14 mouse cellular contexts compared by ENCODE assay signal in the genomic region with DNA sequence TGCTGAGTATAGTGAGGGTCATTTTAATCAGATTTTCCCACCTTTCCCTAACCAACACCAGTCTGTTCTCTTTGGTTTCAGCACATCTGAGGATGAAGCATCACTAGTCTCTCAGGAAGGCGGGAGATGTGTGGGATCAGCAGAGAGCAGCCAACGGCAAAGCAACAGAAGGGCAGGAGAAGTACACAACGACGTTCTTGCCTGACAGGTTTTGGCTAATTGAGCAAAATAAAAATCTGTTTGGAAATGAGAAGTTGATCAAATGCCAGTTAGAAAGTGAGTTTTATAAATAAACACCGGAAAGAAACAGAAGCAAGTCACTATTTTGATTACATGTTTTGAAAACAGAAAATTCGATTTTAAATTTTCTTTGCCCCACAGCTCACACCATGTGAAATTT.
"Had no signal": no experiment of that assay in that cellular context is flagged by ENCODE, and none has a peak within 500 bp of the region (broad histone marks: within the 10 kb centered on the region; RNA-seq: fewer than 3 reads in every experiment).

No protein-coding gene starts in this region.

- H3K36me3 ChIP-seq: lung, embryonic 15.5 days; midbrain, embryonic 13.5 days; midbrain, embryonic 15.5 days; neural tube, embryonic 12.5 days; stomach, embryonic 15.5 days had no signal

- H3K4me2 ChIP-seq: lung, embryonic 15.5 days; midbrain, embryonic 11.5 days; midbrain, embryonic 13.5 days; midbrain, embryonic 15.5 days; neural tube, embryonic 12.5 days; stomach, embryonic 15.5 days had no signal

- H3K9ac ChIP-seq: lung, embryonic 15.5 days; midbrain, embryonic 13.5 days; midbrain, embryonic 15.5 days; neural tube, embryonic 12.5 days; stomach, embryonic 15.5 days had no signal

- DNase-seq: lung, adult 2 months; lung, postnatal 14 days; right cerebral cortex, postnatal 14 days; thymus, adult 2 months; thymus, postnatal 36 days had no signal

- ATAC-seq: midbrain, embryonic 13.5 days; midbrain, embryonic 15.5 days had no signal

- H3K9me3 ChIP-seq: lung, embryonic 15.5 days; midbrain, embryonic 13.5 days; midbrain, embryonic 15.5 days; neural tube, embryonic 12.5 days; stomach, embryonic 15.5 days had no signal

- H3K4me1 ChIP-seq: megakaryocyte, embryonic 14.5 days; midbrain, embryonic 15.5 days; neural tube, embryonic 12.5 days had no signal

- H3K4me3 ChIP-seq: lung, embryonic 15.5 days; megakaryocyte, embryonic 14.5 days; midbrain, embryonic 13.5 days; midbrain, embryonic 15.5 days; neural tube, embryonic 12.5 days; stomach, embryonic 15.5 days had no signal

- H3K27ac ChIP-seq: lung, embryonic 15.5 days; macrophage; midbrain, embryonic 13.5 days; midbrain, embryonic 15.5 days; neural tube, embryonic 12.5 days; stomach, embryonic 15.5 days; stomach, postnatal 0 days had no signal

- H3K27me3 ChIP-seq: megakaryocyte, embryonic 14.5 days; midbrain, embryonic 15.5 days; neural tube, embryonic 12.5 days; stomach, embryonic 15.5 days had no signal
